Mouse (Mus musculus) CH12.LX (cell line): ENCODE measurements around the gene Cebpg. TPM values are rescaled to one million over a fixed set of nuclear protein-coding genes. Genes with fewer than 3 reads are reported as not detected.

ENCODE experiments used
- DNase-seq: peaks from one replicate; pipeline ENCODE4 v3.0.0-alpha.2; 2013; ENCODE audit errors: extremely low read depth
- H3K27ac ChIP-seq: 2 replicates; pipeline ENCODE4 v1.5.1; 2012; ENCODE audit warnings: low read depth, mild to moderate bottlenecking, control low read depth, moderate library complexity; ENCODE audit not compliant: insufficient read depth
- H3K27me3 ChIP-seq: replicated peaks from 2 replicates; pipeline ENCODE3; 2012; ENCODE audit warnings: inconsistent platforms
- H3K36me3 ChIP-seq, 2 experiments: replicated peaks in 1 of 2; 2 replicates each; pipeline versions ENCODE3 to v1.6.1; 2012; ENCODE audit warnings: inconsistent platforms in 1 of 2, low read length in 1 of 2, mild to moderate bottlenecking in 1 of 2, mixed read lengths in 1 of 2, moderate library complexity in 1 of 2; ENCODE audit not compliant: control insufficient read depth in 1 of 2, insufficient read depth in 1 of 2
- H3K4me1 ChIP-seq, 2 experiments: 2 replicates each; pipeline ENCODE4 v1.6.1; 2012; ENCODE audit warnings: inconsistent platforms in 1 of 2, moderate library complexity in 1 of 2; ENCODE audit not compliant: insufficient read depth in 2 of 2, control insufficient read depth in 1 of 2
- H3K4me2 ChIP-seq: 2 replicates; pipeline ENCODE4 v1.6.1; 2012; ENCODE audit warnings: low read depth, mild to moderate bottlenecking, control low read depth; ENCODE audit not compliant: poor library complexity, insufficient read depth, severe bottlenecking
- H3K4me3 ChIP-seq, 3 experiments: fragments of 150-350 bp in 1 of 3; sonication (generic) in 1 of 3; replicated peaks in 1 of 3; 2 replicates each; pipeline versions ENCODE3 to v1.5.1; 2011 to 2012; ENCODE audit warnings: low read depth in 2 of 3, low read length in 2 of 3, mild to moderate bottlenecking in 2 of 3, moderate library complexity in 2 of 3, control low read depth in 1 of 3, improper control_type of control experiment in 1 of 3, inconsistent platforms in 1 of 3, mixed read lengths in 1 of 3; ENCODE audit not compliant: poor library complexity in 1 of 3
- H3K79me2 ChIP-seq: replicated peaks from 2 replicates; pipeline ENCODE4 v1.6.1; 2012; ENCODE audit warnings: mild to moderate bottlenecking, moderate library complexity; ENCODE audit not compliant: control insufficient read depth, poor library complexity, insufficient read depth, severe bottlenecking; ENCODE audit errors: extremely low read depth
- H3K9ac ChIP-seq: 2 replicates; pipeline ENCODE4 v1.6.1; 2012; ENCODE audit warnings: low read depth, mild to moderate bottlenecking, control low read depth, moderate library complexity; ENCODE audit not compliant: insufficient read depth
- H3K9me3 ChIP-seq: replicated peaks from 2 replicates; pipeline ENCODE3; 2012; ENCODE audit warnings: low read length, inconsistent platforms, mixed read lengths
- BHLHE40 ChIP-seq: IDR thresholded peaks from 2 replicates; pipeline ENCODE4 v1.6.1; 2011; ENCODE audit warnings: mild to moderate bottlenecking, low read depth, low read length, improper control_type of control experiment
- CTCF ChIP-seq, 2 experiments: IDR thresholded peaks in 1 of 2; conservative IDR thresholded peaks in 1 of 2; 2 replicates each; pipeline ENCODE4 v1.5.1; 2011 to 2012; ENCODE audit warnings: low read depth in 2 of 2, low read length in 2 of 2, improper control_type of control experiment in 1 of 2, inconsistent platforms in 1 of 2, mild to moderate bottlenecking in 1 of 2, moderate library complexity in 1 of 2
- E2F4 ChIP-seq: IDR thresholded peaks from 2 replicates; pipeline ENCODE4 v1.6.1; 2011; ENCODE audit warnings: low read depth, low read length, improper control_type of control experiment; ENCODE audit not compliant: insufficient replicate concordance
- ELF1 ChIP-seq: IDR thresholded peaks from 2 replicates; pipeline ENCODE4 v1.6.1; 2014; ENCODE audit warnings: low read depth, mild to moderate bottlenecking, inconsistent platforms, low read length, improper control_type of control experiment
- EP300 ChIP-seq: IDR thresholded peaks from 2 replicates; pipeline ENCODE4 v1.6.1; 2011; ENCODE audit warnings: low read length, improper control_type of control experiment
- GABPA ChIP-seq: IDR thresholded peaks from 2 replicates; pipeline ENCODE4 v1.6.1; 2012; ENCODE audit warnings: low read depth, low read length, improper control_type of control experiment, inconsistent platforms; ENCODE audit not compliant: insufficient replicate concordance
- MAFK ChIP-seq: IDR thresholded peaks from 2 replicates; pipeline ENCODE4 v1.6.1; 2011; ENCODE audit warnings: low read length, improper control_type of control experiment; ENCODE audit not compliant: insufficient replicate concordance
- MAX ChIP-seq: IDR thresholded peaks from 2 replicates; pipeline ENCODE4 v1.6.1; 2011; ENCODE audit warnings: low read length, improper control_type of control experiment
- MAZ ChIP-seq: IDR thresholded peaks from 2 replicates; pipeline ENCODE4 v1.6.1; 2012; ENCODE audit warnings: low read depth, mild to moderate bottlenecking, inconsistent platforms, low read length, improper control_type of control experiment, moderate library complexity
- MEF2A ChIP-seq: IDR thresholded peaks from 2 replicates; pipeline ENCODE4 v1.6.1; 2014; ENCODE audit warnings: low read depth, mild to moderate bottlenecking, inconsistent platforms, low read length, improper control_type of control experiment, borderline replicate concordance
- MYC ChIP-seq: IDR thresholded peaks from 2 replicates; pipeline ENCODE4 v1.6.1; 2011; ENCODE audit warnings: low read depth, mild to moderate bottlenecking, improper control_type of control experiment, low read length
- NELFE ChIP-seq: IDR thresholded peaks from 2 replicates; pipeline ENCODE4 v1.6.1; 2011; ENCODE audit warnings: low read depth, low read length, improper control_type of control experiment
- NRF1 ChIP-seq: IDR thresholded peaks from 2 replicates; pipeline ENCODE4 v1.6.1; 2014; ENCODE audit warnings: low read depth, mild to moderate bottlenecking, inconsistent platforms, low read length, improper control_type of control experiment, moderate library complexity
- PAX5 ChIP-seq: IDR thresholded peaks from 2 replicates; pipeline ENCODE4 v1.6.1; 2012; ENCODE audit warnings: low read length, inconsistent platforms, mixed read lengths
- RAD21 ChIP-seq: IDR thresholded peaks from 2 replicates; pipeline ENCODE4 v1.6.1; 2011; ENCODE audit warnings: low read depth, mild to moderate bottlenecking, low read length, improper control_type of control experiment, moderate library complexity
- SIN3A ChIP-seq: IDR thresholded peaks from 2 replicates; pipeline ENCODE4 v1.6.1; 2012; ENCODE audit warnings: low read length, improper control_type of control experiment, inconsistent platforms
- UBTF ChIP-seq: IDR thresholded peaks from 2 replicates; pipeline ENCODE4 v1.6.1; 2012; ENCODE audit warnings: low read depth, mild to moderate bottlenecking, inconsistent platforms, low read length, improper control_type of control experiment, moderate library complexity
- ZC3H11A ChIP-seq: IDR thresholded peaks from 2 replicates; pipeline ENCODE4 v1.6.1; 2012; ENCODE audit warnings: low read depth, mild to moderate bottlenecking, inconsistent platforms, low read length, improper control_type of control experiment
- ZMIZ1 ChIP-seq: IDR thresholded peaks from 2 replicates; pipeline ENCODE4 v1.6.1; 2012; ENCODE audit warnings: low read depth, mild to moderate bottlenecking, inconsistent platforms, low read length, improper control_type of control experiment
- ZNF384 ChIP-seq: IDR thresholded peaks from 2 replicates; pipeline ENCODE4 v1.6.1; 2012; ENCODE audit warnings: low read depth, low read length, improper control_type of control experiment, inconsistent platforms
- dilution Hi-C: fragments of 300-500 bp; cut with MboI; formaldehyde crosslinking; loops from 2 replicates; pipeline ENCODE4 v1.14.3; 2020; ENCODE audit warnings: low sequenced_read_pairs; ENCODE audit not compliant: extremely low pct_unique_long_range_greater_than_20kb, extremely low pct_ligation_motif_present
- in situ Hi-C: fragments of 300-500 bp; cut with MboI; formaldehyde crosslinking; loops from 3 replicates; pipeline ENCODE4 v1.14.3; 2019; ENCODE audit warnings: low sequenced_read_pairs, low pct_ligation_motif_present, low pct_unique_long_range_greater_than_20kb, mixed read lengths
- polyA plus RNA-seq: library from polyadenylated mRNA; unstranded; fragments of >175 nt; gene quantifications from 2 replicates; pipeline ENCODE4 v1.2.1, GENCODE M21; 2012; ENCODE audit warnings: low read depth; ENCODE audit not compliant: insufficient read length
- total RNA-seq, 2 experiments: library from RNA; depleted of rRNA; stranded (reverse); fragments of 300-350 nt in 1 of 2; fragments of >200 nt in 1 of 2; gene quantifications; 2 replicates each; pipeline ENCODE4 v1.2.3; 2012 to 2014

Gene Cebpg
- total and polyA plus RNA-seq, 3 experiments: 23.5 to 34.6 (median 25.3) TPM

DNA sequence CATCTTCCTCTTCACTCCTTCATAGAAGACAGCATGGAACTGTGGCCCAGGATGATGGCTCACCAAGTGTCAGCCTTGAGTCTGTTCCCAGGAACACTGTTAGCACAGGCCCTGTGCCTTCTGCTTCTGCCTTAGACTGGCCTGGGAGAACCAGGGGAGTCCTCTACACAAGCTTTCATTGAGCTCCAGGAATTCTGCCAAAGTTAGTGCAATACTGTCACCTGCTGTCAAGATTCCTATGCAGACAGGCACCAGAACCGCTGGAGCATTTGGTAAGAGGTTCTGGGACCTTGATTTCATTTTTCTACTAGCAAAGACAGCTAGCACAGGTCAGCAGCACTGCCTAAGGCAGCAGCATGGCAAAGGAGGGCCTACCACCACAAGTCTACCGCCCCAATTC is 11.7 kb downstream of the Cebpg start:
- no peak for TF ChIP-seq RAD21
- no peak for TF ChIP-seq CTCF (conservative IDR thresholded peaks at IDR 0.05 in 1 of 2, IDR thresholded peaks at IDR 0.05 in 1 of 2; ENCODE audit: low read depth in 2 of 2, low read length in 2 of 2)
- H3K27me3 ChIP-seq: no peaks in the 10 kb centered on the region
- H3K9ac ChIP-seq: no peak overlapping the region
- H3K36me3 ChIP-seq: peaks cover 66 to 91% of the 10 kb centered on the region in 2 experiments
- peaks cover 33% of the 10 kb centered on the region for H3K79me2 ChIP-seq
- no peak overlapping the region for H3K4me3 ChIP-seq
- DNase-seq: no peak
- no peak overlapping the region for H3K27ac ChIP-seq
- no peak overlapping the region for H3K4me2 ChIP-seq
- no peaks in the 10 kb centered on the region for H3K4me1 ChIP-seq
- in situ Hi-C loops (no loop called here), dilution Hi-C loops (no loop called here)
- no peaks in the 10 kb centered on the region for H3K9me3 ChIP-seq

DNA sequence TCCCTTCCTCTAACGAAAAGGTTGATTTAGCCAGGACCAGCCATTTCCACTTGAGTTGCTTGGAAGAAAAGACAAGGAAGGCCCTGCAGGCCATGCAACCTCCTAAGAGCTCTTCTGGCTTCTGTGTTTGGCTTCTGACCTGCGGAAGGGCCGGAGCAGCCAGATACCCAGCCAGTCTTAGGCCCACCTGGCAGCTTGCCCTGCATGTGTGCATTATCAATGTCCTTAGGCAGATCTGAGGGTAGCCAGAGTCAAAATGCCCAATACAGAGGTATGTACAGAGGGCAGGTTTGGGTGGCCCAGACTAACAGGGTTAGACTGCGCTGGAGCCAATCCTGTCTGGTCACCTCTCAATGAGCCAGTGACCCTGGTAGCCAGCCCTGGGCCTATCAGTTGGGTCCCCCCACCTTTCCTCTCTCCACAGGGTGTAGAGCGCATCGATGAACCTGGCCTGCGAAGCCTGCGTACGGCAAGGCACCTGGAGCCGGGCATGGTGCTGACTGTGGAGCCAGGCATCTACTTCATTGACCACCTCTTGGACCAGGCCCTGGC is 13.0 kb downstream of the Cebpg start:
- peaks cover 60 to 89% of the 10 kb centered on the region in 2 experiments for H3K36me3 ChIP-seq
- TF ChIP-seq ZNF384 (no peak), NRF1 (no peak), MAZ (no peak), MAFK (no peak), SIN3A (no peak), GABPA (no peak), MYC (no peak), ZC3H11A (no peak), MAX (no peak), MEF2A (no peak), EP300 (no peak), UBTF (no peak), E2F4 (no peak), ZMIZ1 (no peak), PAX5 (no peak), BHLHE40 (no peak), ELF1 (no peak), NELFE (no peak)
- in situ Hi-C loops: no loop called here

More for the DNA sequence above, 13.0 kb downstream of the Cebpg start:
- Histone ChIP-seq H3K4me3 (no peak overlapping the region), H3K4me2 (no peak overlapping the region), H3K4me1 (no peaks in the 10 kb centered on the region), H3K79me2 (peaks cover 22% of the 10 kb centered on the region), H3K9ac (no peak overlapping the region), H3K27me3 (no peaks in the 10 kb centered on the region), H3K9me3 (no peaks in the 10 kb centered on the region), H3K27ac (no peak overlapping the region)
- dilution Hi-C loops: no loop called here
- no peak for DNase-seq
